Mouse (Mus musculus): ENCODE data around the gene Mrgprb8. TPM values are rescaled to one million over a fixed set of nuclear protein-coding genes. Genes with fewer than 3 reads are reported as not detected.
"Not testable (repeated sequence)": the region's sequence is repeated elsewhere in the genome, so short reads cannot be mapped to it uniquely, and the experiment has no call there.

The Mrgprb8 gene
- polyA plus RNA-seq (2012; rRNA removed) = not detected in 2 replicates

GRCm38 (mm10) chr7:48388226-48388625 is at the start of gene Mrgprb8:
Gene Mrgprb8, plus strand, starts transcription at chr7:48388526.
- 57% methylated on average over 2 of the region's 2 CpGs for WGBS
- Histone ChIP-seq H3K4me3 (ENCODE audit: low read depth, low read length) (no peak within 1 kb of the TSS), H3K27ac (ENCODE audit: insufficient read depth, low read depth, low read length) (no peak within 1 kb of the TSS), H3K36me3 (ENCODE audit: control insufficient read depth, insufficient read depth, low read length) (no peaks in the 10 kb centered on the region), H3K4me1 (ENCODE audit: control insufficient read depth, insufficient read depth, insufficient read length, low read length) (no peaks in the 10 kb centered on the region), H3K27me3 (ENCODE audit: control insufficient read depth, insufficient read depth, low read length) (no peaks in the 10 kb centered on the region)
- TF ChIP-seq POLR2A (IDR thresholded peaks at IDR 0.05; ENCODE audit: low read depth, low read length) = no peak
- no peak for TF ChIP-seq CTCF (IDR thresholded peaks at IDR 0.05; ENCODE audit: extremely low read depth, insufficient read length, insufficient replicate concordance, low read depth, low read length)

- H3K27ac ChIP-seq (ENCODE audit: insufficient read depth, low read depth, low read length); H3K27me3 ChIP-seq (ENCODE audit: control insufficient read depth, insufficient read depth, low read length); H3K36me3 ChIP-seq (ENCODE audit: control insufficient read depth, insufficient read depth, low read length); H3K4me1 ChIP-seq (ENCODE audit: control insufficient read depth, insufficient read depth, insufficient read length, low read length); H3K4me3 ChIP-seq (ENCODE audit: low read depth, low read length): not testable (repeated sequence)
- WGBS = 74% methylated on average over 3 of the region's 3 CpGs
Observed at GRCm38 (mm10) chr7:48435936-48436335, 47.6 kb downstream of the Mrgprb8 start.

DNA sequence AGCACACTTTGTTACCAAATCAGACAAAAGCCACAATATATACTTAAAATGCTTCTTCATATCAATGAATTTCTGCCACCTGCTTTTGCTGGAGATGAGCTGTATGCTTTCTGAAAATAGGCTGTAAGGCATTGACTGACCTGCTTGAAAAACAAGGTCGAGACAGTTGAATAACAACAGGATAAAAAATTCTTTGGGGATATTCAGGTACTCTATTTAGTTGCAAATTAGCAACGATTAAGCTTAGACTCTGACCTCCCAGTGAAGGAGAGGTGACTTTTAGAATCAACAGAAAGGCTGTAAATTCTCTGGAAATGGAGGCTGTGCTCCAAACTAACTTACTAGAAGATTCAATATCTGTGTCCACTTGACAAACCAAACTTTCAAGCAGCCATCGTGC is 48.3 kb downstream of the Mrgprb8 start:
- Histone ChIP-seq H3K27ac (ENCODE audit: insufficient read depth, low read depth, low read length) (no peak overlapping the region), H3K27me3 (ENCODE audit: control insufficient read depth, insufficient read depth, low read length) (no peaks in the 10 kb centered on the region), H3K4me1 (ENCODE audit: control insufficient read depth, insufficient read depth, insufficient read length, low read length) (no peaks in the 10 kb centered on the region), H3K36me3 (ENCODE audit: control insufficient read depth, insufficient read depth, low read length) (no peaks in the 10 kb centered on the region), H3K4me3 (ENCODE audit: low read depth, low read length) (no peak overlapping the region)
- 37% methylated on average over 3 of the region's 3 CpGs for WGBS
- TF ChIP-seq POLR2A (IDR thresholded peaks at IDR 0.05; ENCODE audit: low read depth, low read length) (no peak), CTCF (IDR thresholded peaks at IDR 0.05; ENCODE audit: extremely low read depth, insufficient read length, insufficient replicate concordance, low read depth, low read length) (no peak)

Other genes with a start within 250 kb of the Mrgprb8 start
- gene Mrgprb5, start 219.5 kb upstream of the Mrgprb8 start, polyA plus RNA-seq (2012; rRNA removed) = not detected in 2 replicates
- not detected in 2 replicates for gene Mrgprb4, start 189.2 kb upstream of the Mrgprb8 start, polyA plus RNA-seq (2012; rRNA removed)
- 0.04 TPM in 1 of 2 replicates, not detected in the other for gene Mrgprb1, start 67.8 kb downstream of the Mrgprb8 start, polyA plus RNA-seq (2012; rRNA removed)
- not detected in 2 replicates for gene Mrgprx2, start 110.8 kb downstream of the Mrgprb8 start, polyA plus RNA-seq (2012; rRNA removed)
- not detected in 2 replicates for gene Mrgprb2, start 169.6 kb downstream of the Mrgprb8 start, polyA plus RNA-seq (2012; rRNA removed)

All from small intestine, adult 2 months (tissue).